Mouse (Mus musculus): ENCODE measurements at regions not wholly inside any gene's neighbourhood (a gene's known extent, or its start where the extent isn't known, plus 50 kb on each side); places are given as distances from the start of the nearest gene placed in this dataset.

DNA sequence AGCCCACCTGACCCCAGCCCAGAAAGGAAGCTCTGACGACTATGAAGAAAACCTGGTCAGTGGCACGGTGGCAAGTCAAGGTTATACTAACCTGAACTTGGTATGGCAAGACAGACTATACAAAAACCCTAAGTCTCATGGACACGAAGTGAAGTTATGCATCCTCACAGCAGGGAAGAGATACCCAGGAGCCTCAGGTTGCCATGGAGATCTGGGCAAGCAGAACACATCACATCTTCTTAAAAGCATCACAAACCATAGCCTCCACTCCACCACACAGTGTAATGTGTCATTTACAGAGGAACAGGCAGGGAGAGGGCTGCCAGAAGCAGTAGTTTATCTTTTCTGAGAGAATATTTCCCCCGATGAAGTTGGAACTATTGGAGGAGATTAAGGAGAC, 146.5 kb downstream of the Slc39a8 start:
- no peaks in the 10 kb centered on the region for H3K27me3 ChIP-seq
- in situ Hi-C loops (cut with MboI; ENCODE audit: low pct_unique_long_range_greater_than_20kb), result no loop called here
- CTCF ChIA-PET, result interaction anchor here (1.1 kb wide), 1 partner anchor 51 kb away, joined by 4 read pairs; no protein-coding TSS in a partner anchor
- DNase-seq (ENCODE audit: low read depth, low spot score) (no peak), ATAC-seq (no peak)
- no peak for TF ChIP-seq CTCF (IDR thresholded peaks at IDR 0.05)
- POLR2A ChIA-PET, result no interaction called here

GRCm38 (mm10) chr3:135972413-135972812, 147.3 kb downstream of the Slc39a8 start:
- no peaks in the 10 kb centered on the region for H3K27me3 ChIP-seq
- TF ChIP-seq CTCF (IDR thresholded peaks at IDR 0.05), result no peak
- ChIA-PET POLR2A (interaction anchor here (1.7 kb wide), 1 partner anchor 18 kb away, joined by 5 read pairs; no protein-coding TSS in a partner anchor), CTCF (interaction anchor here (1.1 kb wide), 1 partner anchor 51 kb away, joined by 4 read pairs; no protein-coding TSS in a partner anchor)
- in situ Hi-C loops (cut with MboI; ENCODE audit: low pct_unique_long_range_greater_than_20kb), result no loop called here
- DNase-seq (ENCODE audit: low read depth, low spot score), result no peak
- no peak for ATAC-seq

DNA sequence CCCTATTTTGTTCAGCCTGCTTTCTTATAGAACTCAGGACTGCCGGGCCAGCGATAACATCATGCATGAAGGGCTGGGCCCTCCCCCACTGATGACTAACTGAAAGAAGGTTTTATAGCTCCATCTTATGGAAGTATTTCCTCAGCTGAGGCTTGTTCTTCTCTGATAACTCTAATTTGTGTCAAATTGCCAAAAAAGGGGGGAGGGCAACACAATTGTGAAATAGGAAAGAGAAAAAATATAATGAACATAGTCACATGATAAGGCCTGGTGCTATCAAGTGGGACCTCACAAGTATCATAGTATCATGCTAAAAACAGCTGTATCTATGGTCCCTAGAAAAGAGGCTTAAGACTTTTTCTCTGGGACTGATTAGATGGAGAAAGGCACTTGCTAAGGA, 148.2 kb downstream of the Slc39a8 start:
- ATAC-seq (no peak), DNase-seq (ENCODE audit: low read depth, low spot score) (no peak)
- CTCF ChIA-PET, result interaction anchor here (1.1 to 1.3 kb wide), 3 partner anchors 17 to 27 kb away, joined by 3 to 4 read pairs (median 4); no protein-coding TSS in a partner anchor
- H3K27me3 ChIP-seq, result no peaks in the 10 kb centered on the region
- in situ Hi-C loops (cut with MboI; ENCODE audit: low pct_unique_long_range_greater_than_20kb), result no loop called here
- POLR2A ChIA-PET, result interaction anchor here (1.7 kb wide), 1 partner anchor 19 kb away, joined by 5 read pairs; no protein-coding TSS in a partner anchor
- no peak for TF ChIP-seq CTCF (IDR thresholded peaks at IDR 0.05)

GRCm38 (mm10) chr3:135973842-135974241, 148.8 kb downstream of the Slc39a8 start:
- ChIA-PET POLR2A (no interaction called here), CTCF (interaction anchor here (1.1 to 1.3 kb wide), 3 partner anchors 17 to 27 kb away, joined by 3 to 4 read pairs (median 4); no protein-coding TSS in a partner anchor)
- no peak for ATAC-seq
- in situ Hi-C loops (cut with MboI; ENCODE audit: low pct_unique_long_range_greater_than_20kb), result no loop called here
- H3K27me3 ChIP-seq, result no peaks in the 10 kb centered on the region
- DNase-seq (ENCODE audit: low read depth, low spot score), result no peak
- no peak for TF ChIP-seq CTCF (IDR thresholded peaks at IDR 0.05)

DNA sequence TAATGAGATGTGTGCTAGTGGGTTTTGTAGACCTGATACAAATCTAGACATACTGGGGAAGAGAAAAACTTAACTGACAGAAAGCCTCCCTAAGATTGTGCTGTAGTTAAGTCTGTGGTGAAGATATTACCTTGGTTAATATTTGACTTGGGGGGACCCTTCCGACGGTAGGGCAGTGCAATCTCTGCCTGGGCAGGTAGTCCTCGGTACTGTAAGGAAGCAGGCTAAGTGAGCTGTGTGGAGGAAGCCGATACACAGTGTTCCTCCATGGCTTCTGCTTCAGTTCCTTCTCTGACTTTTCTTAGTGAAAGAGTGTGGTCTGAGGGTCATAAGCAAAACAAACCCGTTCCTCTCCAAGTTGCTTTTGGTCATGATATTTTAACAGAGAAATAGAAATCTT, 149.7 kb downstream of the Slc39a8 start:
- in situ Hi-C loops (cut with MboI; ENCODE audit: low pct_unique_long_range_greater_than_20kb), result no loop called here
- ATAC-seq, result no peak
- no peak for DNase-seq (ENCODE audit: low read depth, low spot score)
- H3K27me3 ChIP-seq, result no peaks in the 10 kb centered on the region
- ChIA-PET POLR2A (interaction anchor here (0.6 kb wide), 1 partner anchor 15 kb away, joined by 4 read pairs; no protein-coding TSS in a partner anchor), CTCF (no interaction called here)
- no peak for TF ChIP-seq CTCF (IDR thresholded peaks at IDR 0.05)

- ChIA-PET CTCF (interaction anchor here (1.4 kb wide), 1 partner anchor 13 kb away, joined by 3 read pairs; no protein-coding TSS in a partner anchor), POLR2A (no interaction called here)
- DNase-seq (ENCODE audit: low read depth, low spot score) (no peak), ATAC-seq (no peak)
- no peak for TF ChIP-seq CTCF (IDR thresholded peaks at IDR 0.05)
- H3K27me3 ChIP-seq, result peaks cover 1% of the 10 kb centered on the region
- in situ Hi-C loops (cut with MboI; ENCODE audit: low pct_unique_long_range_greater_than_20kb), result no loop called here
These were observed 162.1 kb downstream of the Slc39a8 start for GRCm38 (mm10) chr3:135987171-135987570.

DNA sequence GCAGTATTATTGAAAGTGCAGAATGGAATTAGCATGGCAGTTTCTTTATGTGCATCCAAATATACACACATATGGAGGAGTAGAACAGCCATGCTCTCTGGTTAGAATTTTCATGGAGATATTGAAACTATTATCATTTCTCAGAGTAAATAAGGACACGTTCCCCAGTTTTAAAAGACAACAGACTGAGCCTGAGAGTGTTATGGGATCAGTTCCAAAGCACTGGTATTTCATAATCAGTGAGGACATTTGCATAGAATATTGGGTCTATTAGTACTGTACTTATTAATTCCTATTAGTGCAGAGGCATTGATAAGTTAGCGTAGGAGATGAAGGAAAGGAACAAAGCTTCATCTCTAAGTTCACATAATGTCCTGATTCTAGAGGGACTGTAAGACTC, 164.2 kb downstream of the Slc39a8 start:
- DNase-seq (ENCODE audit: low read depth, low spot score), result no peak
- in situ Hi-C loops (cut with MboI; ENCODE audit: low pct_unique_long_range_greater_than_20kb), result no loop called here
- ATAC-seq, result no peak
- CTCF ChIA-PET, result interaction anchor here (1.1 to 2.1 kb wide), 2 partner anchors 10 to 22 kb away, joined by 3 to 7 read pairs; no protein-coding TSS in a partner anchor
- POLR2A ChIA-PET, result no interaction called here
- no peak for TF ChIP-seq CTCF (IDR thresholded peaks at IDR 0.05)
- peaks cover 4% of the 10 kb centered on the region for H3K27me3 ChIP-seq

DNA sequence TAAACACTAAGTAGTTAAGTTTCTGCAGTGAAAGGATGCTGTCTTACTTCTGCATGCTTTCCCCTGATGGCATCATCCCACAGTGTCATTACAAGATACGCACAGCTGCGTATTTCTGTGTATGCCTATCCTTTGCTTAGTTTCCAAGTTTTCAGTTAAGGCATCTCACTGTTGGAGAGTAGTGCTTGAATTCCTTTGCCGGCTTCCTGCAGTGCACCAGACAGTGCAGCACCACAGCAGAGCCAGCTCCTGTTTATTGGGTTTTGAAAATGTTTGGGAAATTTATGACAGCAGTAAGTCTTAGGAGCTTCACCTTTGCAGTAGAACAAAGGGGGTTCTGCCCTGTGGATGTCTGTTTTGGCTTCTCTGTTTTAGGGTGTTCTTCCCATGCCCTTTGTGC, 165.3 kb downstream of the Slc39a8 start:
- DNase-seq (ENCODE audit: low read depth, low spot score) (no peak), ATAC-seq (no peak)
- ChIA-PET CTCF (interaction anchor here (0.8 to 1.6 kb wide), 4 partner anchors 9 to 21 kb away, joined by 3 to 6 read pairs (median 3); no protein-coding TSS in a partner anchor), POLR2A (no interaction called here)
- TF ChIP-seq CTCF (IDR thresholded peaks at IDR 0.05), result no peak
- in situ Hi-C loops (cut with MboI; ENCODE audit: low pct_unique_long_range_greater_than_20kb), result no loop called here
- H3K27me3 ChIP-seq, result peaks cover 5% of the 10 kb centered on the region

DNA sequence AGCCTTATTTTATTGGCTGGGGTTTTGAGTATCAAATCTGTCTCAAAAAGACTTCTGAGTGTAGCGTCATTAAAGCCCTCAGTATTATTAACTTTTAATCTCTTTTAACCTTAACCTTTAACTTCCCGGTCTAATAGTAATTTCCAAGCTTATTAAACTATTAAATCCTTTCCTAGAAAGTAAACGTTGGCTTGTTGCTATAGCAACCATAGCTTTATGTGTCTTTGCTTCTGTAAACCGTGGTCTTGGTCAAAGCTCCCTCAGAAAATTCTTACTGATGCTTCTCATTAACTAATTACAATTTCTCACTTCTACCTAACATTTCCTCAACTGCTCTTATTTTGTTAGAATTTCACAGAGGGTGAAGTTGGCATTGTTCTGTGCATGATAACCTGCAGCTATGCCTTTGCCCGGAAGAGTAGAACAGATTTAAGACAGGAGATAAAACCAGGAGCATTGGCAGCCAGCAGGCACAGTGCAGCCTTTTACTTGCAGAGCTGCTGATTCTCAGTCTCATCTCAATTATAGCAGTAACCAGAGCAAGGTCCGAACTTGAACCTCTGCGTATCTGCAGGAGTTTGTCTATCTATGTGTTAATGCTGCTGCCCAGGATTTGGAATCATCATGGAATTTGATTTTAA, 165.9 kb downstream of the Slc39a8 start:
- ChIA-PET POLR2A (interaction anchor here (0.5 kb wide), 1 partner anchor 76 kb away, joined by 3 read pairs; no protein-coding TSS in a partner anchor), CTCF (interaction anchor here (0.8 to 1.6 kb wide), 3 partner anchors 17 to 20 kb away, joined by 3 to 6 read pairs (median 3); no protein-coding TSS in a partner anchor)
- no peak for DNase-seq (ENCODE audit: low read depth, low spot score)
- in situ Hi-C loops (cut with MboI; ENCODE audit: low pct_unique_long_range_greater_than_20kb), result no loop called here
- TF ChIP-seq CTCF (IDR thresholded peaks at IDR 0.05), result no peak
- H3K27me3 ChIP-seq, result peaks cover 8% of the 10 kb centered on the region
- ATAC-seq, result no peak

GRCm38 (mm10) chr3:136000592-136001160, 175.6 kb downstream of the Slc39a8 start:
- in situ Hi-C loops (cut with MboI; ENCODE audit: low pct_unique_long_range_greater_than_20kb), result no loop called here
- CTCF ChIA-PET, result interaction anchor here (1.2 to 2.1 kb wide), 5 partner anchors 10 to 138 kb away, joined by 3 to 6 read pairs (median 4); no protein-coding TSS in a partner anchor
- DNase-seq (ENCODE audit: low read depth, low spot score), result no peak
- ATAC-seq, result no peak
- no peak for TF ChIP-seq CTCF (IDR thresholded peaks at IDR 0.05)
- H3K27me3 ChIP-seq, result no peaks in the 10 kb centered on the region
- POLR2A ChIA-PET, result interaction anchor here (0.5 to 0.6 kb wide), 2 partner anchors 15 to 360 kb away, joined by 4 to 6 read pairs; no protein-coding TSS in a partner anchor
